Comparison of ENCODE assay signal across 8 mouse cellular contexts in the genomic region with DNA sequence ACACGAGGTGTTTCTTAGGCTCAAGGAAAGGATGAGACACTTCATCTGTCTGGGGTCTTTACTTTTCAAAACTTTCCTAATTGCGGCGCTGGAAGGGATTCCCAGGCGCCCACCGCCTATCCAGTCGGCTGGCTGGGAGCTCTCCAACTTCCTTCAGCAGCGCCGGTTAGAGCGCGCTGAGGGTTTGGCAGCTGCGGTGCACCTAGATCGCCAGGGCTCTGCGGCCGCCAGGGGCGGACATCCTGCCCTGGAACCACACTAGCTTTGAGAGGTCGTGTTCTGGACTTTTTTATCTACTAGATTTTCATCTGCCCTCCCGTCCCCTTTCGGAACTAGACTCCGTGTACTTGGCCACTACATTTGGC. TPM values are rescaled to one million over a fixed set of nuclear protein-coding genes. Genes with fewer than 3 reads are reported as not detected.
DNase-seq lines count a peak whose midpoint lies in the region; ATAC-seq lines count a peak whose summit lies in the region.

No protein-coding gene starts in this region.

- peak; percentile 77 for DNase-seq in Muller cell, postnatal 12 days (ENCODE audit: inconsistent ontology term)
- peak; percentile 72 for DNase-seq in forebrain, embryonic 14.5 days (ENCODE audit: low spot score)
- peak; percentile 50 for DNase-seq in heart, postnatal 25 days (ENCODE audit: low spot score)
- peak; percentile 35 to 39 for DNase-seq in left cerebral cortex, postnatal 25 days (ENCODE audit: low spot score in 2 of 2)
- DNase-seq in right cerebral cortex, postnatal 25 days: peak; percentile 48

- 1% methylated on average over 19 of the region's 19 CpGs for WGBS in forebrain, embryonic 14.5 days

- intact Hi-C loops in heart, postnatal 25 days (cut with DNase I): loop anchor here (5.0 to 10.0 kb wide), 2 partner anchors 195 to 212 kb away; no protein-coding TSS in a partner anchor
- intact Hi-C loops in left cerebral cortex, postnatal 25 days (cut with DNase I): loop anchor here (5.0 to 10.0 kb wide), 6 partner anchors 50 to 568 kb away; no protein-coding TSS in a partner anchor

- H3K4me1 ChIP-seq in forebrain, embryonic 14.5 days (ENCODE audit: control insufficient read depth, insufficient read depth, low read length): peaks cover 2% of the 10 kb centered on the region; the same call in 1 of the 2 replicates

- H3K27me3 ChIP-seq in forebrain, embryonic 14.5 days (replicated peaks; ENCODE audit: control insufficient read depth, insufficient read depth, low read length): no peaks in the 10 kb centered on the region

- H3K9me3 ChIP-seq in forebrain, embryonic 14.5 days (replicated peaks; ENCODE audit: control insufficient read depth, low read length): no peaks in the 10 kb centered on the region

- peak overlapping the region; percentile 73 for H3K4me3 ChIP-seq in forebrain, embryonic 14.5 days (ENCODE audit: low read depth, low read length)

- H3K9ac ChIP-seq in forebrain, embryonic 14.5 days (ENCODE audit: low read length): peak overlapping the region; percentile 88

- H3K36me3 ChIP-seq in forebrain, embryonic 14.5 days (ENCODE audit: control insufficient read depth, insufficient read depth, low read length): no peaks in the 10 kb centered on the region

- ATAC-seq in cerebellum, adult (ENCODE audit: insufficient number of reproducible peaks, low FRiP score, low TSS enrichment): peak; percentile 42; the same call in 1 of the 2 replicates
- no peak for ATAC-seq in forebrain, embryonic 14.5 days
- peak; percentile 47 for ATAC-seq in megakaryocyte progenitor cell, adult 5-6 weeks (replicated peaks; ENCODE audit: poor library complexity)
- no peak for ATAC-seq in activated CD4-positive, CD25-positive, alpha-beta regulatory T cell, adult 4 months

- H3K27ac ChIP-seq in forebrain, embryonic 14.5 days (ENCODE audit: low read depth, low read length): peak overlapping the region; percentile 93; the same call in 1 of the 2 replicates

- H3K4me2 ChIP-seq in forebrain, embryonic 14.5 days (ENCODE audit: low read length): peak overlapping the region; percentile 83

RNA-seq across cellular contexts. Expression of a gene that starts 1.3 kb away (rescaled TPM):
- polyA plus RNA-seq in forebrain, embryonic 14.5 days (2014; fragmentation: Nextera tagmentation; extraction: Ambion mirVana): 5.9 and 7.0 TPM in 2 replicates
- total RNA-seq in heart, postnatal 25 days (2021): 1 to 10 TPM; 2.8 to 4.1 TPM
- total RNA-seq in left cerebral cortex, postnatal 25 days (2021): 10 to 100 TPM; 36.7 to 36.9 TPM
- 0.34 TPM in 1 of 2 replicates, not detected in the other for total RNA-seq in megakaryocyte progenitor cell, adult 5-6 weeks (2015)
- total RNA-seq in megakaryocyte progenitor cell, adult 5-6 weeks (2017): 0.17 and 0.41 TPM in 2 replicates
- polyA plus RNA-seq in activated CD4-positive, CD25-positive, alpha-beta regulatory T cell, adult 4 months (2017; shearing (Covaris generic)): not detected

Comparison
In these comparisons a context has a peak if more than half of its experiments do, and no peak if none do; other contexts are left out.
1. ATAC-seq: peak in cerebellum, adult (single experiment) and megakaryocyte progenitor cell, adult 5-6 weeks (single experiment); none in forebrain, embryonic 14.5 days (single experiment) and activated CD4-positive, CD25-positive, alpha-beta regulatory T cell, adult 4 months (single experiment).
2. RNA of a gene that starts 1.3 kb away (total RNA-seq): 36.7 to 36.9 TPM in left cerebral cortex, postnatal 25 days; 2.8 to 4.1 TPM in heart, postnatal 25 days and 0.17 to 0.41 TPM in megakaryocyte progenitor cell, adult 5-6 weeks; every median in the first group is over 4 times any median in the second.
3. Peak in every context shown above with its lines, with median percentiles within 50 percentile points of each other: DNase-seq.